Mouse (Mus musculus): ENCODE results near the gene Abtb2. TPM values are rescaled to one million over a fixed set of nuclear protein-coding genes. Genes with fewer than 3 reads are reported as not detected.

Abtb2 gene
- polyA plus RNA-seq, 1 experiment, result 4.2 TPM

- Histone ChIP-seq H3K4me1 (ENCODE audit: control insufficient read depth, insufficient read depth, low read length) (no peaks in the 10 kb centered on the region), H3K9ac (ENCODE audit: low read depth, poor library complexity, severe bottlenecking) (no peak overlapping the region), H3K27ac (ENCODE audit: insufficient read depth, low read length) (no peak overlapping the region), H3K9me3 (replicated peaks; ENCODE audit: control insufficient read depth, insufficient read depth, low read length, poor library complexity, severe bottlenecking) (no peaks in the 10 kb centered on the region), H3K27me3 (ENCODE audit: control insufficient read depth, insufficient read depth, low read length, poor library complexity, severe bottlenecking) (no peaks in the 10 kb centered on the region), H3K36me3 (ENCODE audit: control insufficient read depth, insufficient read depth, low read length, poor library complexity, severe bottlenecking) (no peaks in the 10 kb centered on the region), H3K4me3 (ENCODE audit: low read depth, low read length) (no peak overlapping the region)
- no peak for TF ChIP-seq EP300 (IDR thresholded peaks at IDR 0.05; ENCODE audit: insufficient read depth, low read depth, low read length)
- no peak for TF ChIP-seq CTCF (IDR thresholded peaks at IDR 0.05; ENCODE audit: low read depth, low read length)
- no peak for TF ChIP-seq POLR2A (IDR thresholded peaks at IDR 0.05; ENCODE audit: insufficient read depth, low read length)
Measured at GRCm38 (mm10) chr2:103637385-103637784, 71.3 kb downstream of the Abtb2 start.

- no peak overlapping the region for H3K4me3 ChIP-seq (ENCODE audit: low read depth, low read length)
- no peaks in the 10 kb centered on the region for H3K4me1 ChIP-seq (ENCODE audit: control insufficient read depth, insufficient read depth, low read length)
- H3K27me3 ChIP-seq (ENCODE audit: control insufficient read depth, insufficient read depth, low read length, poor library complexity, severe bottlenecking), result no peaks in the 10 kb centered on the region
- TF ChIP-seq CTCF (IDR thresholded peaks at IDR 0.05; ENCODE audit: low read depth, low read length) (no peak), POLR2A (IDR thresholded peaks at IDR 0.05; ENCODE audit: insufficient read depth, low read length) (no peak), EP300 (IDR thresholded peaks at IDR 0.05; ENCODE audit: insufficient read depth, low read depth, low read length) (no peak)
- H3K9ac ChIP-seq (ENCODE audit: low read depth, poor library complexity, severe bottlenecking), result no peak overlapping the region
- H3K27ac ChIP-seq (ENCODE audit: insufficient read depth, low read length), result no peak overlapping the region
- no peaks in the 10 kb centered on the region for H3K36me3 ChIP-seq (ENCODE audit: control insufficient read depth, insufficient read depth, low read length, poor library complexity, severe bottlenecking)
- H3K9me3 ChIP-seq (replicated peaks; ENCODE audit: control insufficient read depth, insufficient read depth, low read length, poor library complexity, severe bottlenecking), result no peaks in the 10 kb centered on the region
Measured at GRCm38 (mm10) chr2:103637943-103638342, 71.8 kb downstream of the Abtb2 start.

- Histone ChIP-seq H3K9me3 (replicated peaks; ENCODE audit: control insufficient read depth, insufficient read depth, low read length, poor library complexity, severe bottlenecking) (no peaks in the 10 kb centered on the region), H3K9ac (ENCODE audit: low read depth, poor library complexity, severe bottlenecking) (no peak overlapping the region), H3K27me3 (ENCODE audit: control insufficient read depth, insufficient read depth, low read length, poor library complexity, severe bottlenecking) (no peaks in the 10 kb centered on the region), H3K4me1 (ENCODE audit: control insufficient read depth, insufficient read depth, low read length) (no peaks in the 10 kb centered on the region), H3K27ac (ENCODE audit: insufficient read depth, low read length) (no peak overlapping the region), H3K36me3 (ENCODE audit: control insufficient read depth, insufficient read depth, low read length, poor library complexity, severe bottlenecking) (no peaks in the 10 kb centered on the region), H3K4me3 (ENCODE audit: low read depth, low read length) (no peak overlapping the region)
- TF ChIP-seq EP300 (IDR thresholded peaks at IDR 0.05; ENCODE audit: insufficient read depth, low read depth, low read length) (no peak), POLR2A (IDR thresholded peaks at IDR 0.05; ENCODE audit: insufficient read depth, low read length) (no peak), CTCF (IDR thresholded peaks at IDR 0.05; ENCODE audit: low read depth, low read length) (no peak)
Measured at GRCm38 (mm10) chr2:103639701-103640100, 73.6 kb downstream of the Abtb2 start.

- no peak overlapping the region for H3K27ac ChIP-seq (ENCODE audit: insufficient read depth, low read length)
- no peaks in the 10 kb centered on the region for H3K4me1 ChIP-seq (ENCODE audit: control insufficient read depth, insufficient read depth, low read length)
- no peaks in the 10 kb centered on the region for H3K9me3 ChIP-seq (replicated peaks; ENCODE audit: control insufficient read depth, insufficient read depth, low read length, poor library complexity, severe bottlenecking)
- H3K36me3 ChIP-seq (ENCODE audit: control insufficient read depth, insufficient read depth, low read length, poor library complexity, severe bottlenecking), result no peaks in the 10 kb centered on the region
- no peak overlapping the region for H3K4me3 ChIP-seq (ENCODE audit: low read depth, low read length)
- H3K9ac ChIP-seq (ENCODE audit: low read depth, poor library complexity, severe bottlenecking), result no peak overlapping the region
- TF ChIP-seq CTCF (IDR thresholded peaks at IDR 0.05; ENCODE audit: low read depth, low read length) (no peak), POLR2A (IDR thresholded peaks at IDR 0.05; ENCODE audit: insufficient read depth, low read length) (no peak), EP300 (IDR thresholded peaks at IDR 0.05; ENCODE audit: insufficient read depth, low read depth, low read length) (no peak)
- H3K27me3 ChIP-seq (ENCODE audit: control insufficient read depth, insufficient read depth, low read length, poor library complexity, severe bottlenecking), result no peaks in the 10 kb centered on the region
Measured at GRCm38 (mm10) chr2:103640861-103641260, 74.8 kb downstream of the Abtb2 start.

- H3K4me1 ChIP-seq (ENCODE audit: control insufficient read depth, insufficient read depth, low read length), result no peaks in the 10 kb centered on the region
- no peak for TF ChIP-seq POLR2A (IDR thresholded peaks at IDR 0.05; ENCODE audit: insufficient read depth, low read length)
- TF ChIP-seq CTCF (IDR thresholded peaks at IDR 0.05; ENCODE audit: low read depth, low read length), result no peak
- TF ChIP-seq EP300 (IDR thresholded peaks at IDR 0.05; ENCODE audit: insufficient read depth, low read depth, low read length), result no peak
Measured at GRCm38 (mm10) chr2:103643584-103644211, 77.6 kb downstream of the Abtb2 start.

GRCm38 (mm10) chr2:103644418-103644817 is 78.3 kb downstream of the Abtb2 start:
- Histone ChIP-seq H3K9me3 (replicated peaks; ENCODE audit: control insufficient read depth, insufficient read depth, low read length, poor library complexity, severe bottlenecking) (no peaks in the 10 kb centered on the region), H3K36me3 (ENCODE audit: control insufficient read depth, insufficient read depth, low read length, poor library complexity, severe bottlenecking) (no peaks in the 10 kb centered on the region), H3K9ac (ENCODE audit: low read depth, poor library complexity, severe bottlenecking) (no peak overlapping the region), H3K4me1 (ENCODE audit: control insufficient read depth, insufficient read depth, low read length) (no peaks in the 10 kb centered on the region), H3K27ac (ENCODE audit: insufficient read depth, low read length) (no peak overlapping the region), H3K4me3 (ENCODE audit: low read depth, low read length) (no peak overlapping the region), H3K27me3 (ENCODE audit: control insufficient read depth, insufficient read depth, low read length, poor library complexity, severe bottlenecking) (no peaks in the 10 kb centered on the region)
- TF ChIP-seq POLR2A (IDR thresholded peaks at IDR 0.05; ENCODE audit: insufficient read depth, low read length) (no peak), EP300 (IDR thresholded peaks at IDR 0.05; ENCODE audit: insufficient read depth, low read depth, low read length) (no peak)

More at GRCm38 (mm10) chr2:103643584-103644211, 77.6 kb downstream of the Abtb2 start:
- H3K27me3 ChIP-seq (ENCODE audit: control insufficient read depth, insufficient read depth, low read length, poor library complexity, severe bottlenecking), result no peaks in the 10 kb centered on the region
- H3K9me3 ChIP-seq (replicated peaks; ENCODE audit: control insufficient read depth, insufficient read depth, low read length, poor library complexity, severe bottlenecking), result no peaks in the 10 kb centered on the region
- H3K9ac ChIP-seq (ENCODE audit: low read depth, poor library complexity, severe bottlenecking), result no peak overlapping the region
- H3K4me3 ChIP-seq (ENCODE audit: low read depth, low read length), result no peak overlapping the region
- no peaks in the 10 kb centered on the region for H3K36me3 ChIP-seq (ENCODE audit: control insufficient read depth, insufficient read depth, low read length, poor library complexity, severe bottlenecking)
- no peak overlapping the region for H3K27ac ChIP-seq (ENCODE audit: insufficient read depth, low read length)
